Mouse (Mus musculus) megakaryocyte progenitor cell, adult 5-6 weeks (primary cell): ENCODE data around the gene Zdhhc24. TPM values are rescaled to one million over a fixed set of nuclear protein-coding genes. Genes with fewer than 3 reads are reported as not detected.

Source experiments
- ATAC-seq: replicated peaks from 2 replicates; pipeline ENCODE4 v1.8.0; 2016; ENCODE audit warnings: mild to moderate bottlenecking, moderate TSS enrichment, inconsistent platforms; ENCODE audit not compliant: poor library complexity
- total RNA-seq, 2 experiments: library from RNA; stranded (forward) in 1 of 2; stranded (reverse) in 1 of 2; fragments of 157-497, 149-512 nt in 1 of 2; fragments of 200-1000 nt in 1 of 2; gene quantifications; 2 replicates each; pipeline versions ENCODE4 v1.2.3 to v1.2.4; 2015 to 2017

Zdhhc24 gene
- total RNA-seq, 2 experiments from 2014 or later = 3.6 to 6.8 TPM

DNA sequence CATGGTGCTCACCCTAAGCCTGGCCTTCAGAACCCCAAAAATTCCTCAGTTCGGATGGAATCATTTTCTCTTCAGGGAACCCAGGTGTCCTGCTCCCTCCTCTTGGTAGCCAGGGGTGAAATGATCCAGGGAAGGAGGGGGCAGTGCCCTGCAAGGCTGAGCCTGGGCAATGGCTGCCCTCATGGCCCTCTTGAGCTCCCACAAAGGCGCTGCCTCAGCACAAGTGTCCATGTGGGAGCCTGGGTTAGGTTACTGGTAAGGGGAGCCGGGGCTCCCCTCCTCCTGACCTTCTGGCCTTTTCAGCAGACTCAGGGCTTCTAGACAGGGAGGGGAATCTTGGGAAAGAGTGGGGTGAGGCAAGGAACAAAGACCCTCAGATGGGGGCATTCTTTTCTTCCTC is 1.7 kb upstream of the Zdhhc24 start:
- ATAC-seq = no peak

DNA sequence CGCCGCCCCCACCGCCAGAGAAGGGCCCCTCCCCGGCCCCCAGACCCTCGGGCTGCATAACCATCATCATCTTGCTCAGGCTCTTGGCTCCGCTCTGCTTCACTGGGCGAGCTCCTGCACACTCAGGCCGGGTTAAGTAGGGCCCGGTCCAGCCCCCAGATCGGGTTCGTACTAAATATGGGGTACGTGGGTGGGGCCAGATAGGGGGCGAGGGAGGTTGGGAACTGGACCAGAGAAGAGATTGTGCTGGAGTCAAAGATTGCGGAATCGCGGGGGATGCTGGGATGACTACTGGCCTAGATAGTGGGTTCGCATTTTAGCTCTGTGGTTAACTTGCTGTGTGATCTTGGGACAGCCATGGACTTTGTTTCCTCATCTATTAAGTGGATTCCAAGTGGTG is 683 bp upstream of the Zdhhc24 start, which contains the start of gene Actn3:
Actn3 (minus strand) TSS at position 125 of the 400 bp plus-strand sequence.
- ATAC-seq = no peak

DNA sequence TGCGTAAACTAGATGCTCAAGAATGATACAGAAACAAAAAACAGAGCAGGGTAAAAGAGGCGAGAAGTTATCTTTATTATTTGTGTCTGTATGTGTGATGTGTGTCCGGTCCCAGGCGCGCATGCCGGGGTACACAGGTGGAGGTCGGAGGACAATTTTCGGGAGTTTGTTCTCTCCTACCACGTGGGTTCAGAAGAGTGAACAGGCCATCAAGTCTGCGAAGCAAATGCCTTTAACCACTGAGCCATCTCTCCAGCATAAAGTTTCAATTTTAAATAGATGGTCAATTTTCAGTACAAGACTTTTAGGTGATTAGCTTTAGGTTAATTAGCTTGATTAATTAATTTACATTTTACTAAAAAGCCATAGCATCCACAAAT is 846 bp downstream of the Zdhhc24 start:
- ATAC-seq = no peak

DNA sequence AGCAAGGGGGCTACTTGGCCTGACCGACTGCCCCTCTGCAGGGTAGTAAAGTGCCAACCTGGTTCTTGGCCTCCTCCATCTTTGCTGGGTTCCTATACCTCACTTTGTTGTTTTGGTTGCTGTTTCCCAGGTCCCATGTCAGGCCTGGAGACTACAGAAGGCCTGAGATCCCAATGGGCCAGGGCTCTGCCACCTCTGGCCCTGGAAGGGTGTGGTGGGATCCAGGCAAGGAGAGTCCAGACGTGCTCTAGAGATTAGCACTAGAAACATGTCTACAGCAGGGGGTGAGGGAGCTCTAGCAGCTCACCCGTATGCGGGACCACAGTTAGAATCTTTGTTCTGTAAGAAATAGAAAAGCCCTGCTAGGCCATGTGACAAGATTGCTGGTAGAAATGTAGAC is 5.5 kb downstream of the Zdhhc24 start:
- ATAC-seq = peak; percentile 23; the same call in 1 of the 2 replicates

DNA sequence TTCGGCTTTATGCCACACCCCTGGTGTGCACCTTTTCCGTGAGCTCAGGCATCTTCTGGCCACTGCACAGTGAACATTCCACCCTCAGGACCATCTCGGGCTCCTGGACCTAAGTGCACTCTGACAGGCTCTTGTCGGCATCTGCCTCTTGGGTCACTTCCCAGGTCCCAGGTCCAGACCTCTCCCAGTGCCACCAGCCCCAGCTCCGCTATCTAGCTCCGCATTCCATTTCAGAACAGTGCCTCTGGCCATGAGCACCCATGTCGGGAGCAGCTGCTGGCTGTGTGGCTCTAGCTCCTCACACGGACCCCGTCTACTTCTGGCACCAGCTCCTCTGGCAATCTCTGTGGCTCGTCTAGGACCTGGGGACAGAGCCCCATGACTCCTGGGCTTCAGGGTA is 11.3 kb downstream of the Zdhhc24 start:
- ATAC-seq = no peak

DNA sequence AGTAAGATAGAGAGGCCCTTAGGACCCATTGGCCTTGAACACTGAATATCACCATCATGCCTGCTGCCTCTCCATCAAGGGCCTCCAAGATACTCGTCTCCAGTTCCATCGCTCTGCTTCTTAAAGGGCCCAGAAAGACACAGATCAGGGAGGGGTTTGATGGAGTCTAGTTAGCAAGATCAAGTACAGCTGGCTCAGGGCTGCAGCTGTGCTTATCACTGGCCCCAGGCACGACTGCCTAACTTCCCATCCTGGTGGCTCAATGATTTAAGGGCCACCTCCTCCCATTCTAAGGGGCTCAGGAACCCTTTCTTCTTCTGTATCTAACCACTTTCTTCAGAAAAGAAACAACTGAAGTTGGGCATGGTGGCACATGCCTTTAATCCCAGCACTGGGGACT is 13.3 kb downstream of the Zdhhc24 start:
- ATAC-seq = peak; percentile 93

GRCm38 (mm10) chr19:4896780-4897520 is 18.5 kb downstream of the Zdhhc24 start:
- ATAC-seq = no peak

DNA sequence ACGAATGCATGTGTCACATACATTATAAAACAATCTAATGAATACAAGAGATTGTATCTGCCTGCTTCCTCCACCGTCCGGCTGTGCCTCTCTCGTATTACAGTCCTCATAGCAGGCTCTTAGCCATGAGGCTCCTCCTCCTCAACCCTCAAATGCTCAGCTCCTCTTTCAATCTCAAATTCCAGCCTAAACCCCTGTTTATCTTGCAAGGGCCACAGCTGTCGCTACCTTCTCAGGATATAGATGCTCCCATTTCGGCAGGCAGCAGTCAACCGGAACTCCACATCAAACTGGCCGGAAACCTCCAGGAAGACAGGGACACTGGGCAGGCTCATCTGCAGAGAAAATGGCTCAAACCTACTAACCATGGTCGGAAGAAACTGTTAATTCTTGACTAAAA is 20.5 kb downstream of the Zdhhc24 start:
- no peak for ATAC-seq

- no peak for ATAC-seq
These were observed 21.4 kb downstream of the Zdhhc24 start for GRCm38 (mm10) chr19:4899888-4900287.

- peak; percentile 90 for ATAC-seq
These were observed 27.7 kb downstream of the Zdhhc24 start, which contains the start of gene Bbs1 for GRCm38 (mm10) chr19:4905979-4906794. Gene Bbs1 (minus strand): TSS chr19:4906628.

- ATAC-seq = peak; percentile 68
These were observed 29.6 kb downstream of the Zdhhc24 start for GRCm38 (mm10) chr19:4908107-4908506.

- ATAC-seq = no peak
These were observed 30.9 kb downstream of the Zdhhc24 start for GRCm38 (mm10) chr19:4909376-4909775.

DNA sequence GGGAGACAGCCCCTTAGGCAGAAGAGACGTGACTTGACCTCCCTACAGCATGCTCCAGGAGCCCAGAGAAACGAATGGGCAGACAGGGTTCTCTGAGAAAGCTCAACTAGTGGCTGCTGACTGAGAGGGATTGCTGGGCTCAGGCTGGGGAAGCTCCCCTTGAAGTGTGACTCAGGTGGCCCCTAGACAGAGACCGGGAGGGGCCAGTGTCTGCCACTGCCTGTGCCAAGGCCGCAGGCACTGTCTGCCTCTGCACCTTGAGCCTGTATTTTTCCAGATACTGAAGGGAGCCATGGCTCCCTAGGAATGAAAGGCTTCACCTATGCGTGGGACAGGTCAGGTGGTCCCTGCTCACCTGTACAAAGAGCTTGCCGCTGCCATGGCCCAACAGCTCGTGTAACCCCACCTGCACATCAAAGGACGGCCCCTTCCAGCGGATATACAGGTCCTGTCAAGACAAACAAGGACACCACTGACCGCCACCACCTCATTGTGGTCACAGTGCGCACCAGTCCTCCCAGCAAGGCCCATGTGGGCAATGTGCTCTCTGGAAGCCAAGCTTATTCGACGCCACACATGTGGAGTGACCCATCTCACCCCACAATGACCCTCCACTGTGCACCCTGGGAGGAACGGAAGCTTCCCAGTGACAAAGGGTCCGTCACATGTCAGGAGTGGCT is 37.6 kb downstream of the Zdhhc24 start:
- ATAC-seq = no peak

DNA sequence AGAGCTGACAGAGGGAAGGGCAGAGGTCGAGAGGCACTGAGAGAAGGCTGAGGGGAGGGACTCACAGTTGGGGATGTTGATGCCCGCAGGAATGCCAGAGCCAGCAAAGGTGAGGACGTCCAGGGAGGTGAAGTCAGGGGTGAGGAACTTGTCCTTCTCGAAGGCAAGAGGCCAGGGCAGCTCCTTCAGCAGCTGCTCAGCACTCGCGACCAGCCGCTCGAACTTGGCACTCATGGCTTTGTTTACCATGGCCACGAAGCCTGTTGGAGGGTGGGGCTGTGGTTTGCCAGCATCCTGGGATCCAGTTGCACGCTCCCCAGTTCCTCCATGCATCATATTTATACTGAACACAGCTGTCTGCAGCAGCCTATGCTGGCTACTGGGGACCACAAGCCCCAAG is 38.4 kb downstream of the Zdhhc24 start:
- no peak for ATAC-seq

- no peak for ATAC-seq
These were observed 41.2 kb downstream of the Zdhhc24 start for GRCm38 (mm10) chr19:4919652-4920051.

- no peak for ATAC-seq
These were observed 46.8 kb downstream of the Zdhhc24 start for GRCm38 (mm10) chr19:4925121-4925860.

- ATAC-seq = peak; percentile 99
These were observed 49.5 kb downstream of the Zdhhc24 start, which contains the start of gene Dpp3 for GRCm38 (mm10) chr19:4927904-4928531. Gene Dpp3 (minus strand): TSS chr19:4928287.

DNA sequence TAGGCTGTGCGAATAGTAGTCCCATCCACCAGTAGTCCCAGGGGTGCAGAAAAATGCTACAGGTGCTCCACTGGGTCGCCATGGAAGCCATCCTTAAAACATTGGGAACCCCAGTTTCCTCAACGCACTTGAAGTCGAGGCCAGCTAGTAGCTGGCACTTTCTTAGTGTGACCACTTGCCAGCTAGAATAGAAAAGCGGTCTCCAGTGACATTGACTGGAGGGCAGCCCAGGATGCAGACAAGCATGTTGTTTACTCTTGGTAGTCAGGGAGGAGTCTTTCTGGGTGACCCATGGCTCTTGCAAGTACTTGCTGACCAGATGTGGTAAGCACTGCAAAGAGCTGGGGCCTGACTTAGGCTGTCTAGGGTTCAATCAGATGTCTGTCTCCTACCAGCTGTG is 50.3 kb downstream of the Zdhhc24 start:
- ATAC-seq = no peak
